Mouse (Mus musculus): ENCODE measurements around the gene Ttll11.

GRCm38 (mm10) chr2:35955211-35955610 lies 24.5 kb downstream of the Ttll11 start:
- TF ChIP-seq GATA1 (IDR thresholded peaks at IDR 0.05; ENCODE audit: low read length) (no peak), TAL1 (IDR thresholded peaks at IDR 0.05; ENCODE audit: low read length) (no peak)
